Mouse (Mus musculus): Measurements from ENCODE around the gene Gria4.
"Not testable (repeated sequence)": the region's sequence is repeated elsewhere in the genome, so short reads cannot be mapped to it uniquely, and the experiment has no call there.

Gene Gria4

DNA sequence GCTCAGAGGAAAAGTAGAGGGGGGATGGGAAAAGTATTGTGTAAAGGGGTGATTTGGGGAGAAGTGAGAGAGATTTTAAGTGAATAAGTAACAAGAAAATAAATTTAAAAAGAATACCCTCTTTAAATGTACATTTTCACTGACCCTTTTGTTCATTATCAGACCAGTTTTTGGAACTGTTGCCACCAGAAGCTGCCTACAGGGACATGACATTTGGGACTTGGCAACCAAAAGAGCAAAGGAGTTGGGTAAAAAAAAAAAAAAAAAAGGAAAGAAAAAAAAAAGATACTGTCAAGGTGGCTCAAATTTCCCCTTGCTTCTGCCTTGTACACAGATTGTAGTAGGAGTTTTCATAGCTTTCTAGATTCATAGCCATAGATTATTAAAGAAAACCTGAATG lies 191.8 kb downstream of the Gria4 start:
- ChIA-PET POLR2A (no interaction called here), CTCF (no interaction called here)

DNA sequence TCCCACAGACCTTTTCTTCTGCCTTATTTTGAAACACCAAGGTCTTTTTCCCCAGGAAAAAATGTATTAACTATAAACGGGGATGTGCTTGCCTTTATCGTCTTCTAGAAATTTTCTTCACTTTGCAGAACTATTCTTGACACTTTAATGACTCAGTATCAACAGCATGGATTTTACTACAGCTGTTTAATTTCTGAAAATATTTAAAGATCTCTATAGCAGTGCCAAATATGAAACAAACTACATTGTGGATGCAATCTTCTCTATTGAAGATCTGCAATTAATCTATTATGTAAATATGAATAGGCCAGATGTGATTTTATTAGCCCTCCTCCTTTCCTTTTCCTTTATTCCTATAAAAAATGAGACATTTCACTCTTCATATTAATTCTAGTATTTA lies 194.2 kb downstream of the Gria4 start:
- POLR2A ChIA-PET, result no interaction called here
- CTCF ChIA-PET, result no interaction called here

DNA sequence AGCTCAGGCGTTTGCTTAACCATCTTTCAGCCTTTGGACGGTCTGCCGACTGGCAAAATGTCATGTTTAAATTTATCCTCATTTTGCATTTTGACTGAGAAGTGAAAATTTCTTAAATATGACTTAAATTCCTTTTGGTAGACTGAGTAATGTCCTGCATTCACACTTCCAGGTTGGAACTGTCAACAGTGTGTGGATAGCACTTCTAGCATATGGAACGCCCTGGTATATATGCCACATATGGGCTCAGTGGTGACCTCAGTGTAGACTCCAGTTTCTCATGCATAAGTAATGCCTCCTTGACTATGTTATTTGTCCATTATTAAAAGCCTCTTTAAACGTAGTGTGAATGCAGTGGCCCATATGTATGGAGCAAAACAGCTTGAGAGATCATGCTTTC lies 222.4 kb downstream of the Gria4 start:
- CTCF ChIA-PET, result no interaction called here
- POLR2A ChIA-PET, result no interaction called here

DNA sequence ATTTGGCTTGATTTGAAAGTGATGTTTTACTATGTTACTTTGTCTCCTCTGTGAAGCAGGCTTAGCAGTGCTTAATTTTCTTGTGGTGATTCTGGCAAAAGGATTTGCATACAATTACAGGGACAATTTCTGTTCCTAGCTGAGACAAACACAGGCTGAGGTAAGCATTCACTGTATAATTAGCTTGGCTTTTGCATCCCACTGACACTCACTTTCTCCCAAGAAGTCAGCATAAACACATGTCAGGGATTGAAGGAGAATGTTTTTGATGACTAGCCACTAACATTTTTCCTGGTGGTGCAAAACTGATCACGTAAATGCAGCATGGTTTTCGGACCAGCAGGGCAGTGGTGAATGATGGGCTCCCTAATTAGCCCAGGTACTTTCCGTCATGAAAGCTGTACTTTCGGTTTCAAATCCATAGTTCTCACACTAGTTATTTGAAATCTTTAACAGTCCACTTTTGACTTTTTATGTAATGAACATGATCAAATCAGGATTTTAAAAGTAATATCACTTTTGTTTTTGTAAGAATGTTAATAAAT lies 240.5 kb downstream of the Gria4 start:
- ChIA-PET POLR2A (interaction anchor here in 1 of 4 experiments (0.7 kb wide), 1 partner anchor 229 kb away, joined by 3 read pairs; no protein-coding TSS in a partner anchor), CTCF (no interaction called here)

DNA sequence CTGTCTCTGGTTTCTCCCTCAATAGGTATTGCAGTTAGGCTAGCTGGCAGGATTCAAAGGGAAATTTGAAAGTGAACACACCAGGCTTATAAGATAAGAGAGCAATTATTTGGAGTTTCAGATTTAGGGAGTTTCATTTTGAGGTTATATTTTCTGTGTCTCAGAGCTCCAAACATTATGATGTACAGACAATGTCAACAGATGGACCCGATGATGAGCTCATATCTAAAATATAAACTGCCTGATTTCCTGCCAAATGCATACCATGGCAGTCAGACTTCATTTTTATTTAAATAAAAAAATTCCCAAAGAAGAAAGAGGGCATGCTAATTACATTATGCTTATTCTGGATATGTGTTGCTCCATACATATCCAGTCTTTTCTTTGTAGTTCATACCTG lies 256.8 kb downstream of the Gria4 start:
- CTCF ChIA-PET, result interaction anchor here in 1 of 4 experiments (0.6 kb wide), 1 partner anchor 46 kb away, joined by 3 read pairs; no protein-coding TSS in a partner anchor
- POLR2A ChIA-PET, result no interaction called here

DNA sequence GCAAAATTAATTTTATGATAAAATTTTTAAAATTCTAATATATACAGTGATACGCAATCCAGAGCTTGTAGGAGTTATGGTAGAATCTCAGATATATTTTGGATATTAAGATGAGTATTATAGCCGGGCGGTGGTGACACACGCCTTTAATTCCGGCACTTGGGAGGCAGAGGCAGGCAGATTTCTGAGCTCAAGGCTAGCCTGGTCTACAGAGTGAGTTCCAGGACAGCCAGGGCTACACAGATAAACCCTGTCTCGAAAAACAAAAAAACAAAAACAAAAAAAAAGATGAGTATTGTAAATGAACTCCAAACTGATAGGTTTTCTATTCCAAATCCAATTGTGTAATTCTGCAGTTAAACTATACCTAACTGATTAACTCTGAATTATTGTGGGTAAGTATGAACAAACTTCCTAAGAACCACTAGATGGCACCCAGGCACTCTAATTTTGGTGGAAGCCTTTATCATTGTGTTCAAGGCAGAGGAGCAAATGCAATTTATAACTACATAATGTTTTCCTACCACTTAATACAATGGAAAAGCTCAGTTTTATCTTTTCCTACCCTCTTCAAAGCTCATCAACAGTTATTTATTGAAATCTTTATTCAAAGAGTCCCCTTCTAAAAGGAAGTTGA lies 259.4 kb downstream of the Gria4 start:
- CTCF ChIA-PET, result interaction anchor here in 1 of 4 experiments (0.7 kb wide), 1 partner anchor 219 kb away, joined by 3 read pairs; no protein-coding TSS in a partner anchor
- POLR2A ChIA-PET, result no interaction called here

DNA sequence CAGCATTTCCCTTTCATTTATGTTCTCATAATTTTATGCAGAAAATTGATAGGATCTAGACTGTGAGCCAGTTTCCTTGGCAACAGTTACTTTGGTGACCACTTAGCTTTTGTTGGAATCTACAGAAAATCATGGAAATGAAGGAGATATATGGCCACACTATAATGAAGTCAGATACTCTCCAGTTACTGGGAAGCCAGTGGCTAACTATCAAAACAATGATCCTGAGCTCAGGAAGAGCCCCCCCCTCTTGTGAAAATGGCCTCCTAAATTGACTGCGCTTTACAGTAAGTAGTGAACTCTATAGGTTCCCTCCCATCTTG lies 281.5 kb downstream of the Gria4 start:
- ChIA-PET CTCF (no interaction called here), POLR2A (no interaction called here)

DNA sequence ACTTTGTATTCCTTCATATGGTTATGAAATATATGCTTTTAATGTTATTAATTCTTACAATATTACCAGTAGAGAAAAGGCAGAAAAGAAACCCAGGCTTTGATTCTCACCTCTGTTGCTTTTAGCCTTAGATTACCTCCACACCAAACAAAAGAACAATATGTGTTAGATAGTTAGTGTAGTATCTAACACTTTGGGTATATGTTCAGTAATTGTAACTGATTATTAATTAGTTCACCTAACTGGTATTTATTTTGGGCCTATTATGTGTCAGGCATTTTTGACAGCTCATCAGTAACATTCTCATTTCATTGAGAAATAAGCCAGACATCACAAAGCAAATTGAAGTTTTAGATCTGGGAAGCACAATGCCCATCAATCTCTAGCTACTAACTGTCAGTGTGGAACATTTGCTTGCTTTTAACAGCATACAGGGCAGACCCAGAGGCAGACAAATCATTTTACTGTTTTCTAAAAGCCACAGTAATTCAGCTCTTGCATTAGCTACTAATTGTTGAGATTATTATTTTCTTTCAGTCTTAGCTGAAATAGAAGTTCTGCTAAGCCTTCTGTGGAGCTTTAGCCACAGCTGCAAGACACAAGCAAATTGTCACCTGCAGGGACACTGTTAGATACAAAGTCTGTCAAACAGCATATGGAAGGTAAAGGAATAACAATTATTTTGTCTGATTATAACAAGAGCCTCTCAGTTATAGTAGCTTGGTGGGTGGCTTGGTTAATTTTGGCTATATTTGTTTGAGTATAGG lies 282.1 kb downstream of the Gria4 start:
- CTCF ChIA-PET, result no interaction called here
- POLR2A ChIA-PET, result no interaction called here

DNA sequence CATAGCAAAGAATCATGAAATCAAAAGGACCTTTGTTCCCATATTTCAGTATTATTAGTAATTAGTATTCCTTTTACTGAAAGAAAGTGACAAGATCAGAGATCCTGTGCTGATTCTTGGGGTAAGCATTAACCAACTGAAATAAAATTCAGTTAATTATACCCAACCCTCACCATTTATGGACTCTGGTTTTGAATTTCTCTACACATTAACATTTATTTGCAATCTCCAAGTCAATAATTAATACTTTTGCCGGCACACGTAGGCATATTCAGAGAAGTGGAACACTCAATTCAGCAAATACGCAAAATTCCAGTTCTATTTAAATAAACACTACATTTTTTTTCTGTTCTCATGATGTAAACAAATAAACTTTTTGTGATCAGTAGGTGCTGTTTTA lies 289.9 kb downstream of the Gria4 start:
- ChIA-PET CTCF (no interaction called here), POLR2A (no interaction called here)

DNA sequence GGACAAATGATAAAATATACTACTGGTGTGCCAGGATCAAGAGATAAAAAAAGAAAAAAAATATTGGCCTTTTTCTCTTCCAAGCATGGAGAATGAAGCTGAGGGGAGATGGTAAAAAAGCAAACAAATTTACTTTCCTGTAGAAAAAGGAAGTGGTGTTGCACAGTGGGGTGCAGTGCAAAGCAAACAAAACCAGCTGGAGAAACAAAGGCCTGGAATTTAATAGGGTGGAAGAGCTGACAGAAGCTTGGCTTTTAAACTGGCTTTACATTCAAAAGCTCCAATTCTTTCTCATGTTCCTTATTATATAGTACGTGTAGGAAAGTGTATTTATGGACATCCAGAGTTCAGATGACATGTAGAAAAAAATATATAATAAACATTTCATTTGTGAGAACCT lies 290.9 kb downstream of the Gria4 start:
- POLR2A ChIA-PET, result no interaction called here
- CTCF ChIA-PET, result no interaction called here

DNA sequence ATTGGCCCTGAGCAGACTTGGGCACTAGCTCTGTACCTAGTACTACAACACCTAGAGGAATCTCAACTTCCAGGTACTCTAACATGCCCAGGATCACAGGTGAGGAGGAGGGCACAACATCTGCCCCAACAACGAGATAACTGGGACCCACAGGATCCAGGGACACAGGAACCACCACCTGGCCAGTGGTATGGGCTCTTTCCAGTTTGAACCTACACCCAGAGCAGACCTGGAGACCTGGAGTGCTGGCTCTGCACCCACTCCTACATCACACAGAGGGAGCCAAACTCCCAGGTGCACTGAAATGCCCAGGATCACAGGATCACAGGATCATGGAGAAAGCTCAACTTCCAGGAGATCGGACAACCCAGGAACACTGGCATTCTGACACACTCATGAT lies 309.6 kb downstream of the Gria4 start:
- CTCF ChIA-PET, result no interaction called here
- POLR2A ChIA-PET, result no interaction called here

DNA sequence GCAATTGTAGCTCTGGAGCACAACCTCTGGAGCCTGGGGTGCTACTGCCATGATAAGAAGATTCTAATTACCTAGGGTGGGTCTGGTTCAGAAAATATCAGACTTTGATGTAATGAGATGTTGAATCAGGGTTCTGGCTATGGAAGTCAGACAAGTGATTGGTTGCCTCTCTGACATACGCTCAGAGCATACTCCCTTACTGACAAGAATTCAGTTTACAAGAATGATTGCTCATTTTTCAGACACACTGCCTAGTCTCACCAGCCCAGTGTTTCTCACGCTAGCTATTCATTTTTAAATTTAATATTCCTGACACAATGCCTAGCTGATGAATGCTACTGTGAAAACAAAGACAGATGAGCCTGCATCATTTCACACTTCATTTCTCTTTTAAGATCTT lies 311.5 kb downstream of the Gria4 start:
- POLR2A ChIA-PET, result no interaction called here
- CTCF ChIA-PET, result no interaction called here

DNA sequence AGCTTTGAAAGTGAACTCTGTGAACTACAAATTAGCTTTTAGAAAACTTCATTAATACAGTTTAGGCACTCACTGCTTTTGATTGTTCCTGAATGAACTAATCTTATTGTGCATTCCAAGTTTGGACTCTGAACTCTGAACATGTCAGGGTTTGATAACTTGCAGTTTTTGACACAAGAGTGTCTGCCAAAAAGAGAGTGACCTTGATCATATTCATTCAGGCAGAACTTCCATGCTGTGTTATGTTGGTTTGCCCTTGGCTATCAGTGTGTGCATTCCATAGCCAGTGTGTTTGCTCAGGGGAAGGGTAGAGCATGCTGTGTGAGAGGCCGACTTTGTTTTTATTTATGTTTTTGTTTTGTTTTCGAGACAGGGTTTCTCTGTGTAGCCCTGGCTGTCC lies 325.2 kb downstream of the Gria4 start:
- CTCF ChIA-PET, result no interaction called here
- POLR2A ChIA-PET, result no interaction called here

DNA sequence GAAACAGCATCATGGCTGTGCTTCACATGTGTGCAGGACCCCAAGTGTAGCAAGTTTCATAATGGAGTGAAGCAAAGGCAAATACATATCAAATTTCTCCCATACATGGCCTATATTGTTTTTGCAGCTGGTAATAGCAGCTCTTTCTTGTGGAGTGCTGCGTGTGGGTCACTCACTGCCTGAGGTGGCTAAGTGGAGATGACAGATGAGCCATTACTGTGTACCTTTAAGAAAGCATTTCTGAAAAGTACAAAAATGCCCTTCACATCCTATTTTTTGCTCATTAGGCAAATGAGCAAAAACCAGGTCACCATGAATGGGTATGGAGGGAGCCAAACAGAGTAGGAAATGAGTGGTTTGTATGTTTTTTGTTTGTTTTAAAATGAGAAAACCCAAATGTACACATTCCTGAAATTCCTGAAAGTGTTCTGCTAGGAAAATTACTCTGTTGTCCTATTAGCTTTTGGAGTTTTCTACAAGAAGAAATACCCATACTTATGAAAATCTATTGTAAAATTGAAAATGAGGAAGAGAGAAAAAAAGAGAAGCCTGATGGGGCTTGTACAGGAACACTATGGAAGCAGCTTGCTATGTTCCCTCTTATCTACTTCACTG lies 336.5 kb downstream of the Gria4 start:
- POLR2A ChIA-PET, result no interaction called here
- CTCF ChIA-PET, result no interaction called here

DNA sequence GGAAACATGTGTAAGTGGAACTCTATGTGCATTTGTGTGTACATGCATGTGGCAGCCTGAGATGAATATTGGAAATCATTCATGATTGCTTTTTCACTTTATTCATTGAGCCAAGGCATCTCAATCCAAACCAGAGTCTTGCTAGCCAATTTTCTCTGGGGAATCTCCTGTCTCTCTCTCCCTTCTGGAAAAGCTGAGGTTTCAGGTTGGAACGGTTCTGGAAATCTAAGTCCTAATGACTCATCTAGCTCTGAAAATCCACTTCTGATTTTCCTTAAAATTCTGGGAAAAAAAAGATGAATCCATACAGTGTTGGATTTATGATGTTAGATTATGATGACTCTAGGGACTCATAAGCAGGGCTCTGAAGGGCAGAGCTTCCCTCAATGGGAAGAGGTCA lies 337.8 kb downstream of the Gria4 start:
- CTCF ChIA-PET, result no interaction called here
- POLR2A ChIA-PET, result interaction anchor here in 1 of 4 experiments (0.6 kb wide), 1 partner anchor 172 kb away, joined by 3 read pairs; no protein-coding TSS in a partner anchor

DNA sequence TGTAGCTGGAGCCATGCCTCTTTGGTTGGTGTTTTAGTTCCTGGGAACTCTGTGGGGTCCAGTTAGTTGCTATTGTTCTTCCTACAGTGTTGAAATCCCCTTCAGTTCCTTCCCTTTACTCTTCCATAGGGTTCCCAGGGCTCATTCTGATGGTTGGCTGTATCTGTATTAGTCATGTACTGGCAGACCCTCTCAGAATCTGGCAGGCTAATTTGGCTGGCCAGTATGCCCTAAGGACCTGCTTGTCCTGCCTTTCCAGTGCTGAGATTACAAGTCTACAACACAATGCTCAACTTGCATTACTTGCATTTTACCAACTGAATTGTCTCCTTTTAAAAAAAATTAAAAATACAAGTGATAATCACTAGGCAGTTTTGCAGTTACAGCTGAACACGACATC lies 338.4 kb downstream of the Gria4 start:
- POLR2A ChIA-PET, result interaction anchor here in 1 of 4 experiments (0.6 kb wide), 1 partner anchor 172 kb away, joined by 3 read pairs; no protein-coding TSS in a partner anchor
- CTCF ChIA-PET, result no interaction called here

DNA sequence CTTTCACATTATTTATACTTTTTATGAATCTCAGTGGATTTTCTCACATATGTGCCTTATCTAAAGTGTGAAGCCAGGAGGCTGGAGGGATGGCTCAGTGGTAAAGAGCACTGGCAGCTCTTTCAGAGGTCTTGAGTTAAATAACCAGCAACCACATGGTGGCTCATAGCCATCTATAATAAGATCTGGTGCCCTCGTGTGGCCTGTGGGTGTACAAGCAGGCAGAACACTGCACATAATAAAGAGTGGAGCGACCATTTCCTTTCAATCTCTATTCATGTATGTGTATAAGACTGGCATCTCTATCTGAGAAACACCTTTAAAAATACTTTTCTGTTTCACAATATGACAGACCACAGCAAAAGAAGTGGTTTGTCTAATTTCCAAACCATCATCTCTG lies 353.1 kb downstream of the Gria4 start:
- ChIA-PET POLR2A (interaction anchor here in 1 of 4 experiments (0.9 kb wide), 1 partner anchor 134 kb away, joined by 3 read pairs; the partner anchor contains the start of genes Aasdhppt and Kbtbd3), CTCF (interaction anchor here in 2 of 4 experiments (0.7 to 1.0 kb wide), 3 partner anchors 24 to 133 kb away, joined by 3 to 4 read pairs (median 3); partner anchors contain the start of genes Aasdhppt (in 2 of the 2) and Kbtbd3 (in 2 of the 2))

DNA sequence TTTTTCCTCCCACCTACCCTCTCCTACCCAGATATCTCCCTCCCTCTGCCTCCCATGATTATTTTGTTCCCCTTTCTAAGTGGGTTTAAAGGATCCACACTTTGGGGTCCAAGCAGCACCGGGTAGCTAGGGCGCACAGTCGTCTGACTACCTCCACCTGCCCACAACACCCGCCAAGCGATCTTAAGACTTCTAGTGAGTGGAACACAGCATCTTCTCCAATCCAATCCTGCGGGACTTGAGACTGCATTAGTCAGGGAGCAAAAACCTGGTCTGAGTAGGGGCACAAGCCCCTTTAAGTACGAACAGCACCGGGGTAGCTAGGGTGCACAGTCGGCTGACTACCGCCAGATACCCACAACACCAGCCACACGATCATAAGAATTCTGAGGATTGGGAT lies 395.2 kb downstream of the Gria4 start:
- POLR2A ChIA-PET, result interaction anchor here in 1 of 4 experiments (1.1 kb wide), 1 partner anchor 89 kb away, joined by 4 read pairs; no protein-coding TSS in a partner anchor
- CTCF ChIA-PET, result not testable (repeated sequence)

DNA sequence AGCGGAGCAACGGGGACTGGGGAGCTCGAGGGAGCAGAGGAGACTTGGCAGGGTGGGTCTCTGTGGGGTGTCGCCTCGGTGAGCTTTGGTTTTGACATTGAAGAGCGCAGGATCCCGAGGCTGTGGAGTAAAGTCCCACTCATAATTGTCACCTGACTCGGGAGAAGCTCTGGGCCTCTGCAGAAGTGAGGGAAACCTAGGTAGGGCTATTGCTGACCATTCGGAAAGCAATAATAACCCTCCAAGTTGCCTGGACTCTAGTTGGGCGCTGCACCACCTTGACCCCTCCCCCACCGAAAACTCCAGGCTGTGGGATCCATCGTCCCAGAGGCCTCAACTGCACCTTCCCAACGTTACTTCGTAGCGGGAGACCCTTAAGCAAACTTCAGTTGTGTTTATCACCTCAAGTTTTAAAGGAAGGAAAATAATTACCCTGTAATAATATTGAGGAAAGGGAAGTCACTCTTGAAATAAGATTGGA lies 419.4 kb downstream of the Gria4 start:
- CTCF ChIA-PET, result no interaction called here
- POLR2A ChIA-PET, result interaction anchor here (0.5 to 2.4 kb wide), 16 partner anchors 8 to 845 kb away, joined by 3 to 36 read pairs (median 4); partner anchors contain the start of genes Aasdhppt (in 4 of the 4), Kbtbd3 (in 4 of the 4) and Gucy1a2 (in 1 of the 4)
